Mouse (Mus musculus): ENCODE data around the gene Cdc42. TPM values are rescaled to one million over a fixed set of nuclear protein-coding genes. Genes with fewer than 3 reads are reported as not detected.

Gene Cdc42
- polyA plus RNA-seq, 1 experiment from 2014 or later, result 245 TPM

DNA sequence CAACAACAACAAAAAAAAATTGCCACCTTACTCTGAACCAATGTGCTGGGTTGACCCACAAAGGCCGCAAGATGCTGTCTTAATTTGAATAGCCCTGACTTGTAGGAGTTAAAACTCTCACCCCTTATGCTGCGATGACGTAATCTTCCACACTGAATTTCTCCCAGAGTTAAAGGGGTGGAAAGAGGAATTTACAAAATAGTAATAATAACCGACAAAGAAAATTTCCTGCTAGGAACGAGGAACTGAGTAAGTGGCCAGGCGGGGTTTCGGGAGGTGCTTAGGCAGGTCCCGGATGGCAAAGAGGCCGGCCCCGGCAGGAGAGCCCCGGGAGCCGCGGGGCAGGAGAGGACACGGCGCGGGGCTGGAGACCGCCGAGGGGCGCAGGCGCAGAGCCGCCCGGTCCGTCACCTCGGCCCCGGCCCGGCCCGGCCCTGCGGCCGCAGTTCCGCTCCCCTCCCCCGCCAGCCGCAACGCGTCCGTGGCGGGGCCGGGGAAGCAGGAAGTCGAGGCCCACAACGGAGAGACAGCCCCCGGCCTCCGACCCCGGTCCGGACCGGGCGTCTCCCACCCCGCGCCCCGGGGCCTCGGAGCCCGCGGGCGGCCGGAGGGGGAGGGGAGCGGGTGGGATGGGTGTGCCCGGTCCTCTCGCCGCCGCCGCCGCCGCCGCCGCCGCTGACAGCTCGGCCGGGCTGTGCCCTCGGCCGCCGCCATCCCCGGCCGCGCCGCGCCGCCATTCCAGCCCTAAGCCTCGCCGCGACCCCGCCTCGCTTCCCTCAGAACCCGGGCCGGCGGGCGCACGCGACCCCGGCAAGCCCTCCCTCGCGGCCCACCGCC, 628 bp downstream of the Cdc42 start:
- TF ChIP-seq CTCF (IDR thresholded peaks at IDR 0.05), result no peak
- ChIA-PET POLR2A (interaction anchor here (0.7 kb wide), 1 partner anchor 120 kb away, joined by 3 read pairs; no protein-coding TSS in a partner anchor), CTCF (no interaction called here)
- peak; percentile 63 for ATAC-seq
- in situ Hi-C loops (cut with MboI; ENCODE audit: low pct_unique_long_range_greater_than_20kb), result no loop called here
- no peaks in the 10 kb centered on the region for H3K27me3 ChIP-seq
- DNase-seq (ENCODE audit: low read depth, low spot score), result no peak

- POLR2A ChIA-PET, result interaction anchor here (0.6 to 1.0 kb wide), 3 partner anchors 24 to 177 kb away, joined by 3 to 4 read pairs (median 4); partner anchors contain the start of gene Cela3b
- ATAC-seq (no peak), DNase-seq (ENCODE audit: low read depth, low spot score) (no peak)
- TF ChIP-seq CTCF (IDR thresholded peaks at IDR 0.05), result no peak
- CTCF ChIA-PET, result interaction anchor here (0.6 to 3.5 kb wide), 2 partner anchors 14 to 310 kb away, joined by 3 to 11 read pairs; no protein-coding TSS in a partner anchor
- H3K27me3 ChIP-seq, result no peaks in the 10 kb centered on the region
- in situ Hi-C loops (cut with MboI; ENCODE audit: low pct_unique_long_range_greater_than_20kb), result no loop called here
Observed at GRCm38 (mm10) chr4:137350627-137351026, 6.9 kb downstream of the Cdc42 start.

- no peak for ATAC-seq
- in situ Hi-C loops (cut with MboI; ENCODE audit: low pct_unique_long_range_greater_than_20kb), result no loop called here
- ChIA-PET POLR2A (interaction anchor here (0.6 kb wide), 1 partner anchor 104 kb away, joined by 3 read pairs; no protein-coding TSS in a partner anchor), CTCF (interaction anchor here (0.9 to 1.4 kb wide), 2 partner anchors 8 to 32 kb away, joined by 3 to 4 read pairs; no protein-coding TSS in a partner anchor)
- H3K27me3 ChIP-seq, result no peaks in the 10 kb centered on the region
- no peak for TF ChIP-seq CTCF (IDR thresholded peaks at IDR 0.05)
- no peak for DNase-seq (ENCODE audit: low read depth, low spot score)
Observed at GRCm38 (mm10) chr4:137345790-137346189, 11.7 kb downstream of the Cdc42 start.

- ChIA-PET CTCF (interaction anchor here (0.9 to 1.4 kb wide), 2 partner anchors 9 to 31 kb away, joined by 3 to 4 read pairs; no protein-coding TSS in a partner anchor), POLR2A (interaction anchor here (0.6 kb wide), 1 partner anchor 105 kb away, joined by 3 read pairs; no protein-coding TSS in a partner anchor)
- no peaks in the 10 kb centered on the region for H3K27me3 ChIP-seq
- ATAC-seq (no peak), DNase-seq (ENCODE audit: low read depth, low spot score) (peak; percentile 56)
- in situ Hi-C loops (cut with MboI; ENCODE audit: low pct_unique_long_range_greater_than_20kb), result no loop called here
- TF ChIP-seq CTCF (IDR thresholded peaks at IDR 0.05), result no peak
Observed at GRCm38 (mm10) chr4:137345112-137345511, 12.4 kb downstream of the Cdc42 start.

- ChIA-PET CTCF (no interaction called here), POLR2A (no interaction called here)
- in situ Hi-C loops (cut with MboI; ENCODE audit: low pct_unique_long_range_greater_than_20kb), result no loop called here
- DNase-seq (ENCODE audit: low read depth, low spot score) (no peak), ATAC-seq (no peak)
- no peaks in the 10 kb centered on the region for H3K27me3 ChIP-seq
- no peak for TF ChIP-seq CTCF (IDR thresholded peaks at IDR 0.05)
Observed at GRCm38 (mm10) chr4:137342816-137343215, 14.7 kb downstream of the Cdc42 start.

GRCm38 (mm10) chr4:137339415-137339814, 18.1 kb downstream of the Cdc42 start:
- DNase-seq (ENCODE audit: low read depth, low spot score) (no peak), ATAC-seq (no peak)
- ChIA-PET CTCF (no interaction called here), POLR2A (no interaction called here)
- no peaks in the 10 kb centered on the region for H3K27me3 ChIP-seq
- in situ Hi-C loops (cut with MboI; ENCODE audit: low pct_unique_long_range_greater_than_20kb), result no loop called here
- TF ChIP-seq CTCF (IDR thresholded peaks at IDR 0.05), result no peak

- CTCF ChIA-PET, result interaction anchor here (1.6 kb wide), 1 partner anchor 15 kb away, joined by 11 read pairs; no protein-coding TSS in a partner anchor
- no peaks in the 10 kb centered on the region for H3K27me3 ChIP-seq
- POLR2A ChIA-PET, result no interaction called here
- no peak for ATAC-seq
- in situ Hi-C loops (cut with MboI; ENCODE audit: low pct_unique_long_range_greater_than_20kb), result no loop called here
- DNase-seq (ENCODE audit: low read depth, low spot score), result no peak
- TF ChIP-seq CTCF (IDR thresholded peaks at IDR 0.05), result no peak
Observed at GRCm38 (mm10) chr4:137336468-137336867, 21.1 kb downstream of the Cdc42 start.

DNA sequence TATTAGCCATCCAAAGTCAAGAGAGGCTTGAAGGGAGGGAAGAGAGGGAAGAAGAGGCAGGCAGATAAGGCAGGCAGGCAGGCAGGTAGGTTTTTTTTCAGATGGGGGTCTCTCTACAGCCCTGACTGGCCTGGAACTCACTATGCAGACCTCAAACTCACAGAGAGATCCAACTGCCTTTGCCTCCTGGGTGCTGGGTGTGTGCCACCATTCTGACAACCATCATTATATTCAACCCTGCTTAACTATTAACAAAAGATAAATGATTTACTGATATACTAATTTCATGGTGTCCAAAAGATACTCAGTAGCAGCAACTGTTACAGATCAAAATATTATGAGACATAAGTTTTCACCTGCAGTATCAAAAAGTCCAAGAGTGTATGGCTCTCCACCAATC, 25.5 kb downstream of the Cdc42 start:
- TF ChIP-seq CTCF (IDR thresholded peaks at IDR 0.05), result no peak
- no peak for ATAC-seq
- DNase-seq (ENCODE audit: low read depth, low spot score), result no peak
- H3K27me3 ChIP-seq, result no peaks in the 10 kb centered on the region
- CTCF ChIA-PET, result no interaction called here
- in situ Hi-C loops (cut with MboI; ENCODE audit: low pct_unique_long_range_greater_than_20kb), result no loop called here
- POLR2A ChIA-PET, result no interaction called here

DNA sequence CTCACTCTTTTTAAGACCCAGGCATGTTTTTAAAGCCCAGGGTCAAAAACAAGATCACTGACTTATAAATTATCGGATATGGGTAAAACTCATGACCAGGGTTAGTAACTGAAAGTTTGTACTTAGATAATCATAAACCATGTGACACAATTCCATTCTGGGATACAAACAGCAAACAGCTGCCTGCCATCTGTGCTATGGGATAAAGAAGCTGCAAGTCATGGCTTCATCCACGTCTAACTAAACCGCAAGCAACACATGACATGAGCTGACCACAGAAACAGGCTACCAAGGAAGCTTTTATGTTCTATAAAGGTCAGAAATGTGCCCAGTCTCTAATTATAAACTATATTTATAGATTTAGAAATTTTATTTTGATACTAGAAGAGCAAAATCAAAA, 31.0 kb downstream of the Cdc42 start:
- in situ Hi-C loops (cut with MboI; ENCODE audit: low pct_unique_long_range_greater_than_20kb), result no loop called here
- H3K27me3 ChIP-seq, result no peaks in the 10 kb centered on the region
- POLR2A ChIA-PET, result interaction anchor here (0.7 kb wide), 1 partner anchor 24 kb away, joined by 3 read pairs; no protein-coding TSS in a partner anchor
- DNase-seq (ENCODE audit: low read depth, low spot score) (no peak), ATAC-seq (no peak)
- CTCF ChIA-PET, result no interaction called here
- no peak for TF ChIP-seq CTCF (IDR thresholded peaks at IDR 0.05)

DNA sequence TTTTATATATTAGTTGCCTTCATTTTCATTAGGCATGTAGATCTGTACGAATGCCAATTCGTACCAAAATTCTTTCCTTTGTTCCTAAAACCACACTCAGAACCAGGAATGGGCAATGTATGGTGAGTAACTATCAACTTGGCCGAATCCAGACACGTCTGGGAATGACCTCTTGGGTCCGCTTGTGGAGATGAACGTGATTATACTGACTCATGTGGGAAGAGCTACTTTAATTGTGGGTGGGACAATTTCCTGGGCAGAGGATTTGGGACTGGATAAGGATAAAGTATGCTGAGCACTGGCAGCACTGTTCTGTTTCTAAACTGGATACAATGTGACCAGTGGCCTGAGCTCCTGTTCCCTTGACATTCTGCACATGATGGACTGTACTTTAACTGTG, 32.6 kb downstream of the Cdc42 start:
- POLR2A ChIA-PET, result no interaction called here
- CTCF ChIA-PET, result interaction anchor here (2.0 kb wide), 1 partner anchor 11 kb away, joined by 8 read pairs; no protein-coding TSS in a partner anchor
- H3K27me3 ChIP-seq, result no peaks in the 10 kb centered on the region
- TF ChIP-seq CTCF (IDR thresholded peaks at IDR 0.05), result no peak
- ATAC-seq (no peak), DNase-seq (ENCODE audit: low read depth, low spot score) (no peak)
- in situ Hi-C loops (cut with MboI; ENCODE audit: low pct_unique_long_range_greater_than_20kb), result no loop called here
